Mouse (Mus musculus) MEL (cell line): ENCODE data around the gene Tgfb1. TPM values are rescaled to one million over a fixed set of nuclear protein-coding genes. Genes with fewer than 3 reads are reported as not detected.

ENCODE experiments used
- DNase-seq: peaks from one replicate; pipeline ENCODE4 v3.0.0; 2011; ENCODE audit warnings: low read depth, low spot score
- H3K27ac ChIP-seq: 2 replicates; pipeline ENCODE4 v1.5.1; 2012; ENCODE audit warnings: low read depth, mild to moderate bottlenecking, control low read depth, low read length, moderate library complexity; ENCODE audit not compliant: control insufficient read depth
- H3K27me3 ChIP-seq, 2 experiments: fragments of 150-350 bp in 1 of 2; sonication (generic) in 1 of 2; 2 replicates each; pipeline ENCODE4 v1.6.1; 2012; ENCODE audit warnings: low read length in 2 of 2, mild to moderate bottlenecking in 2 of 2, improper control_type of control experiment in 1 of 2, moderate library complexity in 1 of 2; ENCODE audit not compliant: insufficient read depth in 2 of 2, control insufficient read depth in 1 of 2
- H3K36me3 ChIP-seq, 2 experiments: 2 replicates each; pipeline ENCODE4 v1.6.1; 2012 to 2014; ENCODE audit warnings: low read length in 2 of 2, improper control_type of control experiment in 1 of 2, inconsistent platforms in 1 of 2, mild to moderate bottlenecking in 1 of 2; ENCODE audit not compliant: insufficient read depth in 2 of 2, control insufficient read depth in 1 of 2
- H3K4me1 ChIP-seq, 2 experiments: fragments of 150-350 bp in 1 of 2; sonication (generic) in 1 of 2; 2 replicates each; pipeline ENCODE4 v1.6.1; 2012; ENCODE audit warnings: low read length in 2 of 2, improper control_type of control experiment in 1 of 2, mild to moderate bottlenecking in 1 of 2; ENCODE audit not compliant: insufficient read depth in 2 of 2, control insufficient read depth in 1 of 2
- H3K4me3 ChIP-seq, 2 experiments: fragments of 150-350 bp in 1 of 2; sonication (generic) in 1 of 2; 2 replicates each; pipeline ENCODE4 v1.5.1; 2012; ENCODE audit warnings: low read depth in 2 of 2, low read length in 2 of 2, mild to moderate bottlenecking in 2 of 2, moderate library complexity in 2 of 2, control low read depth in 1 of 2, improper control_type of control experiment in 1 of 2; ENCODE audit not compliant: control insufficient read depth in 1 of 2, insufficient read depth in 1 of 2
- H3K79me2 ChIP-seq: 2 replicates; pipeline ENCODE4 v1.6.1; 2012; ENCODE audit warnings: mild to moderate bottlenecking, low read length, moderate library complexity; ENCODE audit not compliant: control insufficient read depth, poor library complexity, insufficient read depth
- H3K9ac ChIP-seq: 2 replicates; pipeline ENCODE4 v1.6.1; 2012; ENCODE audit warnings: low read depth, mild to moderate bottlenecking, control low read depth, low read length, moderate library complexity; ENCODE audit not compliant: control insufficient read depth, poor library complexity, severe bottlenecking
- H3K9me3 ChIP-seq: fragments of 150-350 bp; sonication (generic); replicated peaks from 2 replicates; pipeline ENCODE4 v1.6.1; 2012; ENCODE audit warnings: mild to moderate bottlenecking, low read length, improper control_type of control experiment, moderate library complexity; ENCODE audit not compliant: insufficient read depth
- BHLHE40 ChIP-seq: IDR thresholded peaks from 2 replicates; pipeline ENCODE4 v1.6.1; 2012; ENCODE audit warnings: low read depth, mild to moderate bottlenecking, inconsistent platforms, low read length, improper control_type of control experiment, borderline replicate concordance
- CHD2 ChIP-seq: IDR thresholded peaks from 2 replicates; pipeline ENCODE4 v1.6.1; 2011; ENCODE audit warnings: low read length, improper control_type of control experiment
- CTCF ChIP-seq, 3 experiments: IDR thresholded peaks in 2 of 3; conservative IDR thresholded peaks in 1 of 3; 2 replicates each; pipeline ENCODE4 v1.5.1; 2011 to 2012; ENCODE audit warnings: low read length in 3 of 3, low read depth in 2 of 3, mild to moderate bottlenecking in 2 of 3, improper control_type of control experiment in 1 of 3, inconsistent platforms in 1 of 3, mixed read lengths in 1 of 3, moderate library complexity in 1 of 3; ENCODE audit not compliant: control insufficient read depth in 1 of 3, insufficient read depth in 1 of 3, poor library complexity in 1 of 3, severe bottlenecking in 1 of 3
- E2F4 ChIP-seq: IDR thresholded peaks from 2 replicates; pipeline ENCODE4 v1.6.1; 2011; ENCODE audit warnings: low read depth, low read length, improper control_type of control experiment, borderline replicate concordance
- ELF1 ChIP-seq: IDR thresholded peaks from 2 replicates; pipeline ENCODE4 v1.6.1; 2014; ENCODE audit warnings: low read depth, mild to moderate bottlenecking, inconsistent platforms, low read length, improper control_type of control experiment, moderate library complexity
- GATA1 ChIP-seq: IDR thresholded peaks from 2 replicates; pipeline ENCODE4 v1.6.1; 2011; ENCODE audit warnings: low read depth, low read length, improper control_type of control experiment
- JUND ChIP-seq: IDR thresholded peaks from 2 replicates; pipeline ENCODE4 v1.6.1; 2011; ENCODE audit warnings: low read depth, mild to moderate bottlenecking, improper control_type of control experiment, low read length
- MAFK ChIP-seq: IDR thresholded peaks from 2 replicates; pipeline ENCODE4 v1.6.1; 2011; ENCODE audit warnings: low read depth, mild to moderate bottlenecking, low read length, improper control_type of control experiment, borderline replicate concordance
- MAX ChIP-seq: IDR thresholded peaks from 2 replicates; pipeline ENCODE4 v1.6.1; 2011; ENCODE audit warnings: low read length, improper control_type of control experiment
- MXI1 ChIP-seq: IDR thresholded peaks from 2 replicates; pipeline ENCODE4 v1.6.1; 2011; ENCODE audit warnings: mild to moderate bottlenecking, low read depth, low read length, improper control_type of control experiment
- MYB ChIP-seq: IDR thresholded peaks from 2 replicates; pipeline ENCODE4 v1.6.1; 2011; ENCODE audit warnings: mild to moderate bottlenecking, low read depth, low read length, improper control_type of control experiment
- MYC ChIP-seq: IDR thresholded peaks from 2 replicates; pipeline ENCODE4 v1.6.1; 2011; ENCODE audit warnings: low read depth, mild to moderate bottlenecking, low read length, improper control_type of control experiment, moderate library complexity
- NRF1 ChIP-seq: IDR thresholded peaks from 2 replicates; pipeline ENCODE4 v1.6.1; 2014; ENCODE audit warnings: low read depth, mild to moderate bottlenecking, inconsistent platforms, low read length, improper control_type of control experiment, moderate library complexity; ENCODE audit not compliant: poor library complexity, insufficient read depth, severe bottlenecking
- POLR2A ChIP-seq, 2 experiments: IDR thresholded peaks; 2 replicates each; pipeline ENCODE4 v1.6.1; 2011 to 2012; ENCODE audit warnings: low read length in 2 of 2, mild to moderate bottlenecking in 2 of 2, control low read depth in 1 of 2, improper control_type of control experiment in 1 of 2, low read depth in 1 of 2, moderate library complexity in 1 of 2; ENCODE audit not compliant: control insufficient read depth in 1 of 2, insufficient read depth in 1 of 2, poor library complexity in 1 of 2
- POLR2AphosphoS2 ChIP-seq: IDR thresholded peaks from 2 replicates; pipeline ENCODE4 v1.6.1; 2011; ENCODE audit warnings: low read length, improper control_type of control experiment
- POLR2AphosphoS5 ChIP-seq: IDR thresholded peaks from 2 replicates; pipeline ENCODE4 v1.6.1; 2012; ENCODE audit warnings: low read depth, borderline replicate concordance, mild to moderate bottlenecking, inconsistent platforms, low read length, moderate library complexity, mixed read lengths
- RAD21 ChIP-seq: IDR thresholded peaks from 2 replicates; pipeline ENCODE4 v1.6.1; 2011; ENCODE audit warnings: mild to moderate bottlenecking, low read depth, low read length, improper control_type of control experiment
- SIN3A ChIP-seq: IDR thresholded peaks from 2 replicates; pipeline ENCODE4 v1.6.1; 2012; ENCODE audit warnings: low read length, improper control_type of control experiment, inconsistent platforms
- SMC3 ChIP-seq: IDR thresholded peaks from 2 replicates; pipeline ENCODE4 v1.6.1; 2011; ENCODE audit warnings: low read depth, low read length, improper control_type of control experiment
- TAL1 ChIP-seq: IDR thresholded peaks from 2 replicates; pipeline ENCODE4 v1.6.1; 2012; ENCODE audit warnings: mild to moderate bottlenecking, inconsistent platforms, low read length, moderate library complexity, mixed read lengths
- TBP ChIP-seq: IDR thresholded peaks from 2 replicates; pipeline ENCODE4 v1.8.0; 2011; ENCODE audit warnings: low read depth, low read length, improper control_type of control experiment
- TCF12 ChIP-seq: IDR thresholded peaks from 2 replicates; pipeline ENCODE4 v1.6.1; 2014; ENCODE audit warnings: low read depth, mild to moderate bottlenecking, inconsistent platforms, low read length, improper control_type of control experiment, moderate library complexity
- UBTF ChIP-seq: IDR thresholded peaks from 2 replicates; pipeline ENCODE4 v1.6.1; 2012; ENCODE audit warnings: low read depth, mild to moderate bottlenecking, inconsistent platforms, low read length, improper control_type of control experiment, moderate library complexity, borderline replicate concordance; ENCODE audit not compliant: insufficient read depth
- USF1 ChIP-seq: IDR thresholded peaks from 2 replicates; pipeline ENCODE4 v1.6.1; 2014; ENCODE audit warnings: low read depth, mild to moderate bottlenecking, inconsistent platforms, low read length, improper control_type of control experiment, moderate library complexity
- USF2 ChIP-seq, 2 experiments: IDR thresholded peaks; 2 replicates each; pipeline ENCODE4 v1.6.1; 2011 to 2012; ENCODE audit warnings: improper control_type of control experiment in 2 of 2, low read length in 2 of 2, borderline replicate concordance in 1 of 2, inconsistent platforms in 1 of 2, low read depth in 1 of 2, mild to moderate bottlenecking in 1 of 2; ENCODE audit not compliant: insufficient read depth in 1 of 2
- ZC3H11A ChIP-seq: IDR thresholded peaks from 2 replicates; pipeline ENCODE4 v1.6.1; 2012; ENCODE audit warnings: low read depth, mild to moderate bottlenecking, inconsistent platforms, low read length, improper control_type of control experiment
- ZMIZ1 ChIP-seq: IDR thresholded peaks from 2 replicates; pipeline ENCODE4 v1.6.1; 2012; ENCODE audit warnings: low read depth, mild to moderate bottlenecking, inconsistent platforms, low read length, improper control_type of control experiment, moderate library complexity
- ZNF384 ChIP-seq: IDR thresholded peaks from 2 replicates; pipeline ENCODE4 v1.6.1; 2012; ENCODE audit warnings: low read depth, mild to moderate bottlenecking, inconsistent platforms, low read length, improper control_type of control experiment
- polyA plus RNA-seq, 2 experiments: library from polyadenylated mRNA; stranded (reverse) in 1 of 2; unstranded in 1 of 2; fragments of >175 nt in 1 of 2; fragments of >200 nt in 1 of 2; gene quantifications; 2 replicates each; pipeline versions ENCODE4 v1.2.1 to v1.2.4; 2012; ENCODE audit warnings: low replicate concordance in 2 of 2, low read depth in 1 of 2; ENCODE audit not compliant: insufficient read length in 2 of 2, insufficient read depth in 1 of 2, missing spikeins in 1 of 2
- total RNA-seq: library from RNA; depleted of rRNA; stranded (reverse); fragments of 300-350 nt; gene quantifications from 2 replicates; pipeline ENCODE4 v1.2.3, GENCODE M21; 2012

The Tgfb1 gene
- total and polyA plus RNA-seq, 3 experiments = 108 to 489 (median 164) TPM

- TF ChIP-seq ZNF384 (no peak), CHD2 (peak; percentile 30; the same call in 1 of the 2 replicates), TCF12 (no peak), POLR2AphosphoS2 (peak; percentile 63; the same call in 1 of the 2 replicates), MYC (no peak), POLR2AphosphoS5 (peak; percentile 29; the same call in 1 of the 2 replicates), CTCF (IDR thresholded peaks at IDR 0.05 in 2 of 3, conservative IDR thresholded peaks at IDR 0.05 in 1 of 3; ENCODE audit: control insufficient read depth in 1 of 3, insufficient read depth in 1 of 3, low read depth in 2 of 3, low read length in 3 of 3, poor library complexity in 1 of 3, severe bottlenecking in 1 of 3) (no peak), GATA1 (no peak), SMC3 (peak; percentile 17; the same call in 1 of the 2 replicates), ELF1 (no peak), MYB (0 out of 2 replicates have a peak, but pooled peaks have one; percentile 0), TBP (no peak), ZMIZ1 (peak; percentile 49; the same call in 1 of the 2 replicates)
- Histone ChIP-seq H3K9me3 (no peaks in the 10 kb centered on the region), H3K9ac (peak overlapping the region; percentile 75), H3K27ac (peak overlapping the region; percentile 5; the same call in 1 of the 2 replicates), H3K4me3 (peak overlapping the region; percentile 13 to 93; a peak in 1 of 4 replicates), H3K4me1 (peaks cover 3 to 18% of the 10 kb centered on the region in 2 experiments; a peak in 3 of 4 replicates), H3K79me2 (peaks cover 3% of the 10 kb centered on the region; the same call in 1 of the 2 replicates), H3K36me3 (peaks cover 3 to 23% of the 10 kb centered on the region in 2 experiments; a peak in 3 of 4 replicates), H3K27me3 (no peaks in the 10 kb centered on the region)
- DNase-seq = peak; percentile 42
Observed at GRCm38 (mm10) chr7:25717478-25717877, 30.7 kb downstream of the Tgfb1 start.

DNA sequence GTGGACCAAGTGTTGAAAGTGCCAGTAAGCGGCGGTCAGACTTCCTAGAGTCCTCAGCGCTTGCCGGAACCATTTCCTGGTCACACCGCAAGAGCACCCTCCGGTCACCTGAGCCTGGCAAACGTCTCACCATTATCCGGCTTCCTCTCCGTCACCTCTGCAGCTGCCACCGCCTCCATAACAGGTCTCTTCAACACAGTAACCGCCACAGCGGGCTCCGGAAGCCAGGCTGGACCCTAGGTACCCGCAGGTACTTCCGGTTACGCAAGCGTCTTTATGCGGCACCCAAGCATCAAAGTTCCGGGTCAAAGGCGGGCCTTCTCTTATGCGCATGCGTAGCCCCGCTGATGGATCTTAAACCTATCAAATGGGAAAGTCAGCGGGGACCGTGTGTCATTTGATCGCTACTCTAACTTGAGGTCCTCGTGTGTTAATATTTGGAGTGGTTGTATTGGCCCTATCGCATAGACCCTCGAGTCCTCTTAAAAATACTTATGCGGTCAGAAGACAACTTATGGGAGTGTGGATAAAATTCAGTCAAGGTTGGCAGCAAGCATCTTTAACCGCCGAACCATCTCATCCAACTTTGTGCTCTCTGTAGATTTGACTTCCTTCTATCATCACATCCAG is 32.1 kb downstream of the Tgfb1 start, which contains the start of gene Ccdc97:
Gene Ccdc97, minus strand, starts transcription at position 301 of the 630 bp plus-strand sequence.
- no peaks in the 10 kb centered on the region for H3K27me3 ChIP-seq
- H3K9me3 ChIP-seq = no peaks in the 10 kb centered on the region
- H3K27ac ChIP-seq = peak within 1 kb of the TSS; percentile 88
- H3K79me2 ChIP-seq = peaks cover 3% of the 10 kb centered on the region; the same call in 1 of the 2 replicates
- DNase-seq = peak; percentile 97
- H3K4me1 ChIP-seq = peaks cover 3 to 19% of the 10 kb centered on the region in 2 experiments; a peak in 3 of 4 replicates
- peak within 1 kb of the TSS; percentile 62 to 93 for H3K4me3 ChIP-seq
- H3K9ac ChIP-seq = peak within 1 kb of the TSS; percentile 75
- peaks cover 6 to 26% of the 10 kb centered on the region in 2 experiments for H3K36me3 ChIP-seq
- TF ChIP-seq BHLHE40 = peak; percentile 48
- peak; percentile 69; the same call in 1 of the 2 replicates for TF ChIP-seq E2F4
- no peak for TF ChIP-seq USF2 (IDR thresholded peaks at IDR 0.05; ENCODE audit: borderline replicate concordance in 1 of 2, insufficient read depth in 1 of 2, low read depth in 1 of 2, low read length in 2 of 2)
- peak; percentile 88 for TF ChIP-seq MAX
- TF ChIP-seq POLR2AphosphoS5 = no peak; the same call in 1 of the 2 replicates
- peak; percentile 65 for TF ChIP-seq TAL1
- peak; percentile 52 for TF ChIP-seq USF1
- TF ChIP-seq SIN3A = peak; percentile 29
- TF ChIP-seq POLR2AphosphoS2 = peak; percentile 99
- peak; percentile 69; the same call in 1 of the 2 replicates for TF ChIP-seq MAFK
- no peak for TF ChIP-seq ZNF384
- TF ChIP-seq MXI1 = peak; percentile 77
- TF ChIP-seq MYB = peak; percentile 65; the same call in 1 of the 2 replicates
- TF ChIP-seq NRF1 = peak; percentile 92
- no peak; the same call in 1 of the 2 replicates for TF ChIP-seq ZC3H11A
- peak; percentile 38 to 87 for TF ChIP-seq POLR2A (IDR thresholded peaks at IDR 0.05; ENCODE audit: control insufficient read depth in 1 of 2, insufficient read depth in 1 of 2, low read depth in 1 of 2, low read length in 2 of 2, poor library complexity in 1 of 2)
- TF ChIP-seq UBTF = no peak
- TF ChIP-seq TBP = peak; percentile 60; the same call in 1 of the 2 replicates
- TF ChIP-seq JUND = 0 out of 2 replicates have a peak, but pooled peaks have one; percentile 20
- peak; percentile 59 for TF ChIP-seq TCF12
- no peak for TF ChIP-seq RAD21
